Mouse (Mus musculus): ENCODE measurements around the gene Armc6. TPM values are rescaled to one million over a fixed set of nuclear protein-coding genes. Genes with fewer than 3 reads are reported as not detected.
"Not testable (repeated sequence)": the region's sequence is repeated elsewhere in the genome, so short reads cannot be mapped to it uniquely, and the experiment has no call there.

Gene Armc6
- total RNA-seq, 2 experiments from 2014 or later: 11.9 to 12.9 TPM

DNA sequence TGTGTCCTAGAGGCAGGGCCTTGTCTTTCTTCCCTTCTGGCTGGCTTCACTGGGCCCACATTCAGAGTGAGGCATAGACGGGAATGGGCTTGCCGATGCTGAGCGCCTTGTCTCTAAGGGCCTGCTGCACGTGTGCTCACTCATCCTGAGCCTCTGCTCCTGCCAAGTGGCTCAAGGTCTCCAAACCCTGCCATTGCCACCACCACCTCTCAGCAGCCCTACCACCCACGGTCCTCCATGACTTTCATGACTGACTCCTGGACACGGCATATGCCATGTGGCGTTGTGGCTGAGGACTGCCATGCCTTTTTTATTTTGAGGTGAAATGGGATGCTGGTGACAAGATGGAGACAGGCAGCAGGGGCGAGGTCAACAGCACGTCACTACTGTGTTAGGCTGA, 3.4 kb downstream of the Armc6 start:
- DNase-seq: no peak

DNA sequence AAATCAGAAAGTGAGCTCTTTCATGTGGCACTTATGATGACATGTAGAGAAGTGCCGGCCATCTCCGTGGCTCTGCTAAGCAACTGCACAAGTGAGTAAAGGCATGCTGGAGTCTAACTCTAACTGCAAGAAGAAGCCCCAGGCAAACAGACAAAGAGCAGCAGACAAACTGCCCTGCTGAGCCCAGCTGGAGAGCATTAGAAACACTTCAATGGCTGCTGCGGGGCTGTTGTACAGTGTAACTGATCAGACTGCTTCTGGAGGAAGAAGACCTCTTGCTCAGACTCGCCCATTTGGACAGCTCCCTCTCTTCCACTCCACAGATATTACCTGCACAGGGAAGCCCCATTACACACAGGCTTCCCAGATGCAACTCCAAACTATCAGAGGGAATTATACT, 6.3 kb downstream of the Armc6 start:
- no peak for DNase-seq

DNA sequence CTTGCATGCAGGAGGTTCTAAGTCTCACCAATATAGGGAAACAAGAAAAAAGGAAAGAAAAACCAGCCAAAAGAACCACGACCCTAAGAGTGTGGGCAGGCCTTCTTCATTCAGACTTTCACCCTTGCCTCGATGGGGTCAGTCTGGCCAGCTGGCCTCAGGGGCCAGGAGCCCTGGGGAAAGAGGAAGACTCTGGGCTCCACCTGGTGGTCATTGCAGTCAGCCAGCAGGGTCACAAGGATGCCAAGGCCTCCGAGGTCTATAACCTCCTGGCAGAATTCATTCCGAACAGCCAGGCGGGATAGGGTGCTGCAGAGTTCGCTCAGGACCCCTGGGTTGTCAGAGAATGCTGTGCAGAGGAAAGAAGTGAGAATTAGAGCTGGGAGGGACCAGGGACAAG, 10.9 kb downstream of the Armc6 start:
- peak; percentile 59 for DNase-seq

DNA sequence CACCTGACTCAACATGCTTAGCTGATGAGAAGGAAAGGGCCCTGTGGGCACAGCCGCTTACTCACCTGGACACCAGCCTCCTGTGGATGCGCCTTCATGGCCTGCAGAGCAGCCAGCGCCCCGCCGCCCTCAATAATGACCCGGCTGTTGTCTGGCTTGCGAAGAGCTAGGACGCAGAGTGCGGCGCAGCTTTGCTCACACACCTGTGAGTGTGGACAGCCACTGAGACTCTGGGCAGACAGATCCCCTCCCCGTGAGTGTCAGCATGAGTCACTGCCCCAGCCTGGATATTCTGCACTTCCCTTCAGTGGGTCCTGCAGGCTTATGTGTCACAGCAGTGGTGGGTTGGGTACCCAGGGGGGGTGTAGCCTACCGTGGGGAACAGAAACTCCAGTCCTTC, 12.2 kb downstream of the Armc6 start:
- DNase-seq: no peak

DNA sequence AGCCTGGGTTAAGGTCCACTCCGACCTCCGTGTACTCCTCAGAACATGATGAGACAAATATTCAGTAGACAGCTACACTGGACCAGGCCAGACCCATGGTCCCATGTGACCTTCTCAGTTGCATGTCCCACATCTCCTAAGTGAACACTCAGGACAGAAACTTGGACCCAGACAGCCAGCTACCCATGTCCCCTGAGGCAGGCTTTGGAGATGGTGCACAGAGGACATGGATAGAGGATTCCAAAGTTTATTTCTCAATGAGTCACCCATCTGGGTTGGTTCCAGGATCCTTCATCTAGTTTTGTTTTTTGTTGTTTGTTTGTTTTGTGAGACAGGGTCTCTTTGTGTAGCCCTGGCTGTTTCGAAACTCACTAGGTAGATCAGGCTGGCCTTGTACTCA, 13.4 kb downstream of the Armc6 start:
- DNase-seq: no peak

DNA sequence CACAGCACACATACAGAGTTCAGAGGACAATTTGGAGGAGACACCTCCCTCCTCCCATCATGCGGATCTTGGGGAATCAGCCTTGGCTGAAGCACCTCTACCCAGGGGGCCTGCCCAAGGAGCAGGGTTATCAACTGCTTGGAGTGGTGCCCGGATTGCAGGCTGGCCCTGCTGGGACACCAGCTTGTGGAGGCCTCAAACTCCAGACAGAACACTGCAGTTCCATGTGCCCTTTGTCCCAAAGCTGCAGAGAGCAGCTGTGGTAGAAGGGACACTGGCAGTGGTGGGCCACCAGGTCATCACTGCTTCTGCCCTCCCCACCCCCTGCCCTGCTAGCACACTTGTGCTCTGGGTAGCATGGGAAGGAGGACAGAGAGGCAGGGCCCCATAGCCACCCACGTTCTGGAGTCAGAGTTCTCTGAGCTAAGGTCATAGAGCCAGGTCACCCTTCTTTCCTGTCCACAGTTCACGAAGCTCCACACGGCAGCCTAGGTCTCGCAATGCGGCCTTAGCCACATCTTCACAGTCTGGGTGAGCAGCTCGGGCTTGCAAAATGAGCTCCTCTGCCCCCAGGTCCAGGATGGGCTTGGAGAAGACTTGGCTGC, 13.9 kb downstream of the Armc6 start:
- DNase-seq: peak; percentile 46

DNA sequence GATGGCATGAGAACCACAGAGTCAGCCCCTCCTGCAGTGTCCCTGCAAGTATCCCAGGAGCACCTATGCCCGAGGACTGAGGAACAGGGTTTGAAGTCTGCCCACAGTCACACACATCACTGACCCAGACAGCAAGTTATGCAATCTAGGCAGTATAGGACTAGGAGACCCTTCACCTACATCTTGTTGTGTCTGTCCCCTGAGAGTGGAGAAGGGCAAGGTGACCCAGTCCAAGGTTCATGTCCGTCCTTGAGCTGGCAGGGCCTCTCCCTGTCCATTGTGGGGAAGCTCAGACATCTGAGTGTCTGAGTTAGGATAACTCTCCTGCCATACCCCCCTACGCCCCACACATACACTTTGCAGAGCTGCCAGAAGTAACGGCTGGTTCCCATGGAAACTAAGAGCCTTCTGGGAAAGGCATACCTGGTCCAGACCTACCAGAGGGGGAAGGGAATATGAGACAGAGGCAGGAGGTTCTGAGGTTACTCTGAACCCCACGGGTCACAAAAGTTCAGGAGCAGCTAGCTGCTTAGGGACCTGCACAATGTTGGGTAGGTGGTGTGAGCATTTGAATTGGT, 15.1 kb downstream of the Armc6 start:
- DNase-seq: no peak

DNA sequence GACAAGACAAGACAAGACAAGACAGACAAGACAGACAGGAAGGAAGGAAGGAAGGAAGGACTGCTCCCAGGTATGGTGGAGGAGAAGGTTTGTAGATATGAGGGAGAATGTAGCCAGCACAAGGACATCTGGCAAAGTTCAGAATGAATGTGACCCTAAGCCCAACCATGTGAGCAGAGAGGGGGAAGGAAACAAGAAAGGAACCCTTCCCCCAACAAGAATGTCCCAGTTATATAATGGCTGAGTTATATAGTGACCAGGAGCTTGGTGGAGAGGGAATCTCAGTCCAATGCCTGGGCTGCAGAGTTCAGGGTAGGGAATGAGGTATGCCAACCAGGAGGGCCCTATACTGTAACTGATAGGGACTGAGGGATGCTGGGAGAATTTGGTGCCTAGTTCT, 16.8 kb downstream of the Armc6 start:
- no peak for DNase-seq

DNA sequence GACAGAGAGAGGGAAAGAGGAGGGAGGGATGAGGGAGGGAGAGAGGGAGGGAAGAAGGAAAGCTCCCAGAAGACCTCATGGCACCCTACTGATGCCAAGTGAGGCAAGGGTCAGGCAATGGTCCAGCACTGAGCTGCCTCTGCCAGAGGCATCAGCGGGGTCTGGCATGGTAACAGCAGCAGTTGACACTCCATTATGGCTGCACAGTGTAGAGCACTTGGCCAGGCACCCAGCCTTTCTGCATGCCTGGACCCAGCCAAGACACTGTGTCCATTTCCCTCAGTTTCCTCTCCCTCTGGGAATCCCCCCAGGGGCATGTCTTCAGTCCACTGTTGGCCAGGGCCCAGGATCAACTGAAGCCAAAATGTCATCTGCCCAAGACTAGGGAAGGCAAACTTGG, 17.7 kb downstream of the Armc6 start:
- DNase-seq: peak; percentile 80

DNA sequence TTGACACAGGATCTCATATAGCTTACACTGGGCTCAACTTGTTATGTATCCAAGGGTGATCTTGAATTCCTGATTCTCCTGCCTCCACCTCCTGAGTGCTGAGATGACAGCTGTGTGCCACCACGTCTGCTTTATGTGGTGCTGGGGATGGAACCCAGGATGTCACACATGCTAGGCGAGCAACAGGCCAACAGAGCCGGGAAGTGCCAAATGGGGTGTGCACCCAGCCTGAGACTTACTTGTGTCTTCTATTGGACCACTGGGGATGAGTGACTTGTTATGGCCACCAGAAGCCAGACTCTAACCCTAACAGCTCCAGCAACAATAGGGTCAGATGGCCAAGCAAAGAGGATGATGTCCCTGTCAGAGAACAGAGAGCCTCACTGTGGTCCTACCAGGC, 18.1 kb downstream of the Armc6 start:
- DNase-seq: not testable (repeated sequence)

DNA sequence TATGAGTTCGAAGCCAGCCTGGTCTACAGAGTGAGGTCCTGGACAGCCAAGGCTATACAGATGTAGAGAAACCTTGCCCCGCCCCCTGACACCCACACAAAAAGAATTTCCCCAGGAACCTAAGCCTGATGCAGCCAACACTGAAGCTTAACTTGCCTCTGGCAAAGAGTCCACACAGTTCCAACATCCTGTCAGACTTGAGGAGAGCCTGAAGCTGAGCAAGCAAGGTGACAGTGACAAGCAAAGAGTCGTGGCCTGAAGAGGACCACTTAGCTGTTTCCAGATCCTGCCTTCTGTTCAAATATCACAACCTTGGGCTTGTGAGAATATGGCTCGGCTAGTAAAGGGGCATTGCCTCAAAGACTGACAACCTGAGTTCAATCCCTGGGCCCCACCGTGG, 19.2 kb downstream of the Armc6 start:
- no peak for DNase-seq

DNA sequence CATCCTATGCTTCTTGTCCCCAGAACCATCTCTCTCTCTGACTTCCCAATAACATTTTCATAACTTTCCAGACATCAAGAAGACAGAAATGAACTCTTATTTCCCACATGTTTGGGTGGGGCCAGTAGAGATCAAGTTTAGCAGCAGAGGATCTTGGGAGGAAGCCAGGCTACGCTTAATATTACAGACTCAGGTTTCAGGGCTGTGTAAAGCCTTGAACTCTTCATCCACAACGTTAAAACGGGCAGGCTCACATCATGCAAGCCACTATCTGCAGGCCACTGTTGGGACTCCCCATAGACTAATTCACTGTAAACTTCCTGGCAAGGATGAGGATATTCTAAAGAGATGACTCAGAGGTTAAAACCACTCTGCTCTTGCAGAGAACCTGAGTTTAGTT, 19.9 kb downstream of the Armc6 start:
- DNase-seq: no peak

DNA sequence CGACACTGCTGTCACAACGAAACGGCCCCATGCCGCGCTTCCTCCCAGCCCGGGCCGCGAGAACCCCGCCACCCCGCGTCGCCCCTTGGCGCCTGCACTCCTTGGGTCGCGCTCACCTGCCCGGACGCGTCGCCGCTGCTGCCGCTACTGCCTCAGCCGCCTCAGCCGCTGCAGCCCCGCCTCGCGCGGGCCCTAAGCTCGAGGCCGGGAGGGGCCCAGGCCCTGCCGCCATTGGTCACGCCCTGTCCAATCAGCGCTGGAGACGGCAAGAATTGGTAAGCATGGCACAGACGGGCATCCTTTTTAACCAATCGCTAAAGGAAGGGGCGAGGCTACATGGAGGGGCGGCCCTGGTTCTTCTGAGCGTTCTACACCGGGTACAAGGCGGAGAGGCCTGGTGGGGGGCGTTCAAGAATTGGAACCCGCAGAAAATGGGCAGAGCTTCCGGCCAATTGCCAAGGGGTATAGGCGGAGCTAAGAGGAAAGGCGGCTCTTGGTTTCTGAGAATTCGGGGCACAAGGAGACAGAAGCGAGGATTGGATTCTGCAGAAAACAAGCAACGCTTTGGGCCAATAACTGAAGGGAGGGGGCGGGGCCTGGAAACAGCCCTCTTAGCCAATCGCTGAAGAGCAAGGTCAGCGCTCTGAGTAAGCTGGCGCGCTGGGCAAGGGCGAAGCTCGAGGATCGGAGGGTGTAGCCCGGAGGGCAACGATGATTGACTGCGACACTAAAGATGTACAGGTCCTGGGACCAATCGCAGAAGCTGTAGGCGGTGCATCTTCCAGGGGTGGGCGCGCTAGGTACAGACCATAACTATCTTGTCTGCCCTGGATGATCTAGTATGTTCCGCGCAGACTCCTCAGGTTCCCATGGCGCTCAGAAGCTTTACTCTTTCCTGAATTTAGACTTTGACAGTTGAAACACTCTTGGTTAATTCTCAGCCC, 21.9 kb downstream of the Armc6 start, which contains the start of gene Slc25a42:
Gene Slc25a42, minus strand, starts transcription at position 194 of the 944 bp plus-strand sequence.
- peak; percentile 91 for DNase-seq

DNA sequence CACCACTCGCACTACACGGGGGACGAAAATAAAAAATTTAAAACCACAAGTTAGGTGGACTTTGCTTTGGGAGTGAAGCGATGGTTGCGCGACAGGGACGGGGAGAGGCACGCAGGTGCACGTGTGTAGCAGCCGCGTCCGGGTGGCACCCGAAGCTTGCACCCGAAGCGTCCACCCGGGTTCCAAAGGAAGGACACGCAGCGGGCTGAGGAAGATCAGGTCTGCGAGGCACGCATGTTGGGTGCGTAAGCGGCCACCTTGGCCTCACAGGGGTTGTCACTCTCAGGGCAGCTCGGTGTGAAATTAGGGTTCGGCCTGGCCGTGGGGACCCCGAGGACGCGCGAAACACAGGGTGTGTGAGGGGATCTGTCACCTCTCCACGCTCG, 22.5 kb downstream of the Armc6 start:
- DNase-seq: no peak

DNA sequence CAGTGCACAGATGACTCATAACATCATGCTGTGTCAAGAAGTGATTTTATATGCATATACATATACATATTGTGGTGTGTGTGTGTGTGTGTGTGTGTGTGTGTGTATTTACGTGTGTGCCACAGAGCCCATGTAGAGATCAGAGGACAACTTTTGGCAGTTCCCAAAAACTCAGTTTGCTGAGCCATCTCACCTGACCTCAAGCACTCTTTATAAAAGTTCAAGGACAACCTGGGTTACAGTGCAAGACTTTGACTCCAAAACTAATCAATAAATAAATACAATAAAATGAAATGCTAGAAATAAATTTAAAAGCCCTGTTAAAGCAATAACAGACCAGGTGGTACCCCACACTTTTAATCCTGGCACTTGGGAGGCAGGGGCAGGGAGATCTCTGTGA, 23.0 kb downstream of the Armc6 start:
- DNase-seq: no peak

DNA sequence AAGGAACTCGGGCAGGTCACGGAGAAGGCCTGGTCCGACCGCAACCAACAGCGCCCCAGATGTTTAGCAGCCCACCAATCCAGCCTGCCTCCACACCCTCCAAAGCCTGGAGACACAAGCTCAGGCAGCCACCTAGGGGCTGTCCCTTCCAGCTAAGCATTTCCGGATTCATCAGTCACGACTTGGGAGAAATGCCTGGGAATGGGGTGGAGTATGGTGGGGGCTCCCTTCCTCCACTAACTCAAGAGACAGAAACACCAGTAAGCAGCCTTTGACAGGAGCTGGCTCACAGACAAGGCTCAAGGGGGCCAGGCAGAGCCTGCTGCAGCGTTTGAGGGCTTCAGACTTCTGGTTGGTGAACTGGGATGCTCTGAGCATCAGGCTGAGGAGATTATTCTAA, 23.7 kb downstream of the Armc6 start:
- no peak for DNase-seq

DNA sequence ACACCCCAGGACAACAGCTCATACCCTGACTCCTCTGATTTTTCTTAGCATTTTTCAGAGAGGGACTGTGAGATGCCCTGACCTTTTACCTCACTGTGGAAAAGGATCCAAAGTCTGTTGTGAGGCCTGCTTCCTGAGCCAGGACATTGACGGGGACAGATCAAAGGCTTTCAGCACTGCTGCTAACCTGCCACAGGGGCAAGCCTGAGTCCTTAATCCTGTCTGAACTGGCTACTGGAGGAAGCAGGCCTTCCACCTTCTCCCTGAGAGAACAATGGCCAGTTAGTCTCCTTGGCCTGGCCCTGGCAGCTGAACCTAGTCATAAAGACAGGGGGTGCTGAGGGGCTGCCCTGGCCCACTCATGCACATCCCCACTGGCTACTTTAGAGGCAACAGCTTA, 26.1 kb downstream of the Armc6 start:
- no peak for DNase-seq

DNA sequence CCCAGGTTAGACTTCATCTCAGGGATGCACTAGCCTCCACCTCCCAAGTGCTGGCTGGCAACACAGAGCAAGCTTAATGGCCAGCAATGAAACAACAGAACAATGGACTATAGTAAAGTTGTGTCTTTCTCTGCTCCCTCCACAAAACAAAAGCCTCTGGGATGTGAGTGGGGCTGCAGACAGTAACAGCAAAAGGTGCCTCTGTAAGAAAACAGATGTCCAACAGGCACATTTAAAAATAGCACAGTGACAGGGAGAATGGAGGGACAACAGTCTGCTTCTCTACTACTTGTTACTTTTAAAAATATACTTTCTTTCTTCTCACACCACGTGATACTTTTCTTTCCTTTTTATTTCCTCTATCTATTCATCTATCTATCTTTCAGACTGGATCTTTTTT, 29.5 kb downstream of the Armc6 start:
- no peak for DNase-seq

DNA sequence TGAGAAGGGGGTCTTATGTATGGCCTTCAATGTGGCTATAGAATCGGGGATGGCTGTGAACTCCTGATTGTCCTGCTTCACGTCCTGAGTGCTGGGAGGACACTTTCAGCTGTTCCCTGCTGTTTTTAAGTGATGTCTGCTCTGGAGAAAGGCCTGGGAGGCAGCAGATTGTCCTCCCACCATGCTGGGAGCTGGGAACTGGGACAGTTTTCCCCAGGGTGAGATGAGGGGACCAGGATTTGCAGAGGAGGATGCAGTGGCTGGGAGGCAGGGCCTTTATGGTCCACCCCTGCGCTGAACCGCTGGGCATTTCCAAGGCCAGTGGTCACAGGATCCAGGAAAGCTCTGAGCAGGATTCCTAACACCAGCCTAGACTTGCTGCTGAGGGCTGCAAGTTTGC, 31.2 kb downstream of the Armc6 start:
- DNase-seq: no peak

DNA sequence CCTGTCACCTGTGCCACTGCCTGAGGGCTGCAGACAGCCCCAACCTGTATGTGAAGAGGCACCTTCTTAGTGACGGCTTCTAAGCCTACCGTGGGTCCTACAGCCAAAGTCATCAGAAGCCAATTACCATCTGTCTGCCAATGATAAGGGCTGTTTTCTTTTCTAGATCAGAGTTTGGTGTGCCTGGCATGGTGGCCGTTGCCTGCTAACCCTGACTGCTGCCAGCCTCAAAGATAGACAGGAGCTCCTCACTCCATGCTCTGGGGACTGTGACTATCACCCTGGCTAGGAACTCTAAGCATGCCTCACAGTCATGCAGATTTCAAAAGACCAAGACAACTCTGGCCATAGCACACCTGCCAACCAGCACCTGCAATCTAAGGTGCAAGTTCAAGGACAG, 32.8 kb downstream of the Armc6 start:
- DNase-seq: no peak

DNA sequence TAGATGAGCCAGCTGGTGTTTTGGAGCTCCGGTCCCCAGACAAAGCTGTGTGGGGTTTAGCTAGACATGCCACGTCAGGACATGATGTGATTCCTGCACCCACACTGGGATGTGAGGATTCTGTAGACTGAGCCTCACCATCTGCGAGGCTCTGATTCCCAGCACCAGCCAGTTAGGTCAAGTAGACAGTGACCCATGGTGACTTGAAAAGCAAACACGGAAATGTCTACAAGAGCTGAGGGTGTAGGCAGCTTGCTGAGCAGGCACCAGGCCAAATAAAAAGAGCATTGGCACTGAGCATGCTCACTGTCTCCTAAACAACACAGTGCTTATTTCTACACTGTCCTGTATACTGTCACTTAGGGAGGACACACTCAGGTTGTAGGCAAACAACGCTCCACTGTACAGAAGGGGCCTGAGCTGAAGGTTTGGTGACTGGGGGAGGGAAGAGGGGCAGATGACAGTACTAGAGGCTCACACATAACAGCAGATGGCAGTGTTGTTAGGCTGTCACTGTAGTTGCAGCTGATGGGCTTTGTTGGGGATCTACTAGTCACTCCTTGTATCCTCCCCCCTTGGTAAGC, 34.1 kb downstream of the Armc6 start:
- DNase-seq: no peak

DNA sequence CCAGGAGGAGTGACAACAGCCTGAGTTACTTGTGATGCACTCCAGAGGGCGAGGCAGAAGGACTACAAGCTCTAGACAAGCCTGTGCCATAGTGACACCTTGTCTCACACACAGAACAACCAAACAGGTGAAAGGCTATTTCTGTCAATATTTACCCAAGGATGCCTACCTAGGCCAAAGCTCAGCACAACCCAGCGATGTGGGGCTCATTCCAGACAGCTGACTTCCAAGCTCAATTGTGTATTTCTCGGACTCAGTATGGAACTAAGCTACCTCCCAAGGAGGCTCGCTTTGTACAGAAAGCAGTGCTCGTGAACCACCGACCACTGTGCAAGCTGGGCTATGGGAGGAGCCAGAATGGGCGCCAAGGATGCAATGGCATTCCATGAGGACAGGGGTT, 36.7 kb downstream of the Armc6 start:
- DNase-seq: no peak

DNA sequence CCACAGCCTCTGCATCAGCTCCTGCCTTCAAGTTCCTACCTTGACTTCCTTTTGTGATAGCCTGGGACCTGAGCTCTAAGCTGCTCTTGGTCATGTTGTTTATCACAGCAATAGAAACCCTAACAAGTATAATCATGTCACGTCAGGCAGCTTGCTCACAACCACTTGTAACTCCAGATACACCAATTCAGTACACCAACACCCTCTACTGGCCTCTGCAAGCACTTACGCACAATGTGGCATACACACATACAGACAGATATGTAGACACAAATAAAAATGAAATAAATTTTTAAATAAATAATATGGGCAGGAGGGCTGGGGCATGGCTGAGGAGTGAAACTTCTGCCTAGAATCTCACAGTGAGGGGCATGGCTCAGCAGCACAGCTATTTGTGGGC, 38.5 kb downstream of the Armc6 start:
- DNase-seq: no peak

All from gastrocnemius, postnatal 10 days (tissue).